Mouse (Mus musculus) bone marrow macrophage, adult 2 months (primary cell): ENCODE measurements around the gene Kirrel.

ENCODE experiments used
- CTCF ChIP-seq: IDR thresholded peaks from 2 replicates; pipeline ENCODE4 v1.5.1; 2012; ENCODE audit warnings: low read depth, mild to moderate bottlenecking, low read length, moderate library complexity
- POLR2A ChIP-seq: IDR thresholded peaks from 2 replicates; pipeline ENCODE4 v1.6.1; 2012; ENCODE audit warnings: mild to moderate bottlenecking, low read depth, low read length, borderline replicate concordance

GRCm38 (mm10) chr3:87134951-87135350 is 39.6 kb downstream of the Kirrel start:
- no peak for TF ChIP-seq CTCF
- TF ChIP-seq POLR2A, result no peak
